Mouse (Mus musculus) forebrain, embryonic 11.5 days (tissue): ENCODE results near the gene Ddx47. TPM values are rescaled to one million over a fixed set of nuclear protein-coding genes. Genes with fewer than 3 reads are reported as not detected.

Experiments
- ATAC-seq: fragments of 200-750 bp; cut with Nextera tagmentation; replicated peaks from 2 replicates; pipeline ENCODE4 v1.8.0; 2017; ENCODE audit warnings: moderate TSS enrichment; ENCODE audit not compliant: low FRiP score
- DNase-seq: peaks from one replicate; pipeline ENCODE4 v3.0.0-alpha.2; 2017; ENCODE audit warnings: low spot score
- H3K27ac ChIP-seq: fragments of 300-500 bp; sonication (generic); 2 replicates; pipeline ENCODE4 v1.5.1; 2014; ENCODE audit warnings: low read depth, low read length
- H3K27me3 ChIP-seq: fragments of 300-500 bp; sonication (generic); 2 replicates; pipeline ENCODE4 v1.6.1; 2014; ENCODE audit warnings: mild to moderate bottlenecking, low read length, mixed read lengths; ENCODE audit not compliant: control insufficient read depth, insufficient read depth
- H3K36me3 ChIP-seq: fragments of 300-500 bp; sonication (generic); 2 replicates; pipeline ENCODE4 v1.6.1; 2014; ENCODE audit warnings: mild to moderate bottlenecking, low read length, moderate library complexity, mixed read lengths; ENCODE audit not compliant: control insufficient read depth, insufficient read depth
- H3K4me1 ChIP-seq: fragments of 300-500 bp; sonication (generic); replicated peaks from 2 replicates; pipeline ENCODE4 v1.6.1; 2014; ENCODE audit warnings: low read length, mixed read lengths; ENCODE audit not compliant: control insufficient read depth, insufficient read depth
- H3K4me2 ChIP-seq: fragments of 300-500 bp; sonication (generic); 2 replicates; pipeline ENCODE4 v1.6.1; 2014; ENCODE audit warnings: low read depth, mild to moderate bottlenecking, low read length, moderate library complexity, mixed read lengths; ENCODE audit not compliant: severe bottlenecking
- H3K4me3 ChIP-seq: fragments of 300-500 bp; sonication (generic); 2 replicates; pipeline ENCODE4 v1.5.1; 2014; ENCODE audit warnings: low read depth, low read length
- H3K9ac ChIP-seq: fragments of 300-500 bp; sonication (generic); 2 replicates; pipeline ENCODE4 v1.6.1; 2014; ENCODE audit warnings: low read length
- H3K9me3 ChIP-seq: fragments of 300-500 bp; sonication (generic); 2 replicates; pipeline ENCODE4 v1.6.1; 2016; ENCODE audit warnings: low read length, mixed read lengths; ENCODE audit not compliant: control insufficient read depth
- WGBS: fragments of 180-500 bp; shearing (Covaris S2); extraction: QIAGEN DNeasy Blood & Tissue Kit; methylation state at CpG from one replicate; pipeline ENCODE4 v1.1.7; 2014; 5-methylcytosine and 5-hydroxymethylcytosine counted together
- polyA plus RNA-seq: library from polyadenylated mRNA; unstranded; fragments of >200 nt; fragmentation: Nextera tagmentation; extraction: Ambion mirVana; gene quantifications from 2 replicates; pipeline ENCODE4 v1.2.1, GENCODE M21; 2014

Gene Ddx47
- polyA plus RNA-seq, 1 experiment from 2014 or later = 105 TPM

- no peaks in the 10 kb centered on the region for H3K9me3 ChIP-seq
- H3K4me1 ChIP-seq = peaks cover 3% of the 10 kb centered on the region; the same call in 1 of the 2 replicates
- no peak overlapping the region for H3K4me3 ChIP-seq
- no peak overlapping the region for H3K27ac ChIP-seq
- WGBS = 69% methylated on average over 6 of the region's 6 CpGs
- H3K4me2 ChIP-seq = no peak overlapping the region
- H3K9ac ChIP-seq = no peak overlapping the region
- ATAC-seq (no peak), DNase-seq (no peak)
- H3K36me3 ChIP-seq = no peaks in the 10 kb centered on the region
- H3K27me3 ChIP-seq = no peaks in the 10 kb centered on the region; the same call in 1 of the 2 replicates
These were observed 34.8 kb upstream of the Ddx47 start for GRCm38 (mm10) chr6:134976628-134977027.

- Histone ChIP-seq H3K4me3 (no peak within 1 kb of the TSS), H3K27ac (no peak within 1 kb of the TSS), H3K36me3 (no peaks in the 10 kb centered on the region), H3K9ac (no peak within 1 kb of the TSS), H3K9me3 (no peaks in the 10 kb centered on the region), H3K4me2 (peak within 1 kb of the TSS; percentile 24; the same call in 1 of the 2 replicates), H3K4me1 (peaks cover 6% of the 10 kb centered on the region; the same call in 1 of the 2 replicates), H3K27me3 (no peaks in the 10 kb centered on the region; the same call in 1 of the 2 replicates)
- ATAC-seq (no peak), DNase-seq (no peak)
- WGBS = 41% methylated on average over 22 of the region's 22 CpGs
These were observed 30.0 kb upstream of the Ddx47 start, which contains the start of gene Apold1 for GRCm38 (mm10) chr6:134981231-134982062. Gene Apold1, plus strand, starts transcription at chr6:134981718.

GRCm38 (mm10) chr6:134983529-134984370 lies 27.7 kb upstream of the Ddx47 start:
- H3K27me3 ChIP-seq = no peaks in the 10 kb centered on the region; the same call in 1 of the 2 replicates
- ATAC-seq (peak; percentile 93), DNase-seq (peak; percentile 96)
- peak overlapping the region; percentile 68 for H3K9ac ChIP-seq
- H3K9me3 ChIP-seq = no peaks in the 10 kb centered on the region
- H3K4me1 ChIP-seq = peaks cover 6% of the 10 kb centered on the region; the same call in 1 of the 2 replicates
- WGBS = 3% methylated on average over 62 of the region's 62 CpGs
- H3K4me3 ChIP-seq = peak overlapping the region; percentile 51
- H3K4me2 ChIP-seq = peak overlapping the region; percentile 91
- H3K27ac ChIP-seq = no peak overlapping the region
- H3K36me3 ChIP-seq = no peaks in the 10 kb centered on the region

- peak; percentile 57 for DNase-seq
- 57% methylated on average over 3 of the region's 3 CpGs for WGBS
- Histone ChIP-seq H3K4me2 (no peak overlapping the region), H3K27ac (no peak overlapping the region), H3K4me3 (no peak overlapping the region), H3K4me1 (peaks cover 6% of the 10 kb centered on the region; the same call in 1 of the 2 replicates), H3K9me3 (no peaks in the 10 kb centered on the region), H3K27me3 (no peaks in the 10 kb centered on the region; the same call in 1 of the 2 replicates), H3K9ac (no peak overlapping the region), H3K36me3 (no peaks in the 10 kb centered on the region)
- ATAC-seq = peak; percentile 20; the same call in 1 of the 2 replicates
These were observed 26.7 kb upstream of the Ddx47 start for GRCm38 (mm10) chr6:134984748-134985147.

DNA sequence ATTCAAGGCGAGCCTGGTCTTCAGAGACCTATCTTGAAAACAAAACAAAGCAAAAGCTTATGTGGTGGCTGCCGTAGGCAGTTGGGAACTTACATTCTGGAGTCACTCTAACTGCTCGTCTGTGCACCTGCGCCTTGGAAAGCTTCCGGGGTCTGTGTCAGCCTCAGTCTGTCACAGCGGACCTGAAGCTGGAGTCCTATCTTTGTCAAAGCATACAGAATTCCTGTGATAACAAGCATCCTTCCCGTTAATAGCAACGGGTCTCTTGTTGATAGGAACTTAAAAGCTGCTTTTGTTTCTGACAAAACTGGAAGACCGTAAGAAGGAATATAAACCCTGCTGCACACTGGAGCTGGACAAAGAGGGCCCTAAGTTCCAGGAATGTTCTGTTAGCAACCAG lies 23.0 kb upstream of the Ddx47 start:
- H3K9ac ChIP-seq = no peak overlapping the region
- DNase-seq (no peak), ATAC-seq (no peak)
- no peaks in the 10 kb centered on the region for H3K27me3 ChIP-seq
- no peaks in the 10 kb centered on the region for H3K9me3 ChIP-seq
- no peak overlapping the region for H3K4me3 ChIP-seq
- no peak overlapping the region for H3K4me2 ChIP-seq
- no peaks in the 10 kb centered on the region for H3K36me3 ChIP-seq
- H3K27ac ChIP-seq = no peak overlapping the region
- WGBS = 85% methylated on average over 9 of the region's 9 CpGs
- peaks cover 3% of the 10 kb centered on the region; the same call in 1 of the 2 replicates for H3K4me1 ChIP-seq

GRCm38 (mm10) chr6:134990674-134991073 lies 20.7 kb upstream of the Ddx47 start:
- 92% methylated on average over 6 of the region's 6 CpGs for WGBS
- no peak overlapping the region for H3K9ac ChIP-seq
- no peaks in the 10 kb centered on the region for H3K4me1 ChIP-seq
- H3K4me3 ChIP-seq = no peak overlapping the region
- DNase-seq (no peak), ATAC-seq (no peak)
- H3K4me2 ChIP-seq = no peak overlapping the region
- no peaks in the 10 kb centered on the region for H3K27me3 ChIP-seq
- H3K9me3 ChIP-seq = no peaks in the 10 kb centered on the region
- H3K36me3 ChIP-seq = no peaks in the 10 kb centered on the region
- H3K27ac ChIP-seq = no peak overlapping the region

DNA sequence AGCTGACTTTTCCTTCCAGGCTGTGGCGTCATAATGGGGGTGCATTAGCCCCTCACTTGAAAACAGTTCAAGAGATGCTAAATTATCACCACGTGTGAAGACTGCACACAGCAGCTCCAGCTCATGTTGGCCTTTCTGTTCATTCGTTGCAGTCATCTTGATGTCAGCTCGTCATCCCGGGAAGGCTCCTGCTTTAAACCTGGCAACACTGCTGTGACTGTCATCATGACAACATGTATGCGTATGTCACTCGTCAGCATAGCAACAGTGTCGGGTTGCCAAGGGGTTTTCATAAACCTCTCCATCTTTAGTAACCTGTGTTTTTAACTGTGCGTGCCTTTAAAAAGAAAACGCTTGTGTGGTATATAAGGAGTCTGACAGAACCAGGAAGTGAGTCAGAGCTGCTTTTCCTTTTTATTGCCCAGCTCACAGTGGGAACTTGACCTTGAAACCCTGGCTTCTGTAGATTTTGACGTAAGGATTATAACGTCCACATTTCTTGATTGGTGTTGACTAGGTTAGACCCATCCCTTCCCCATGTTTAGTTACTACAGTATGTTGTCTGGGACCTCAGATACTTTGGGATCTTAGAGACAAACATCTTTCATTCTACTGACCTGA lies 17.3 kb upstream of the Ddx47 start:
- H3K9ac ChIP-seq = no peak overlapping the region
- 84% methylated on average over 12 of the region's 12 CpGs for WGBS
- ATAC-seq = no peak

DNA sequence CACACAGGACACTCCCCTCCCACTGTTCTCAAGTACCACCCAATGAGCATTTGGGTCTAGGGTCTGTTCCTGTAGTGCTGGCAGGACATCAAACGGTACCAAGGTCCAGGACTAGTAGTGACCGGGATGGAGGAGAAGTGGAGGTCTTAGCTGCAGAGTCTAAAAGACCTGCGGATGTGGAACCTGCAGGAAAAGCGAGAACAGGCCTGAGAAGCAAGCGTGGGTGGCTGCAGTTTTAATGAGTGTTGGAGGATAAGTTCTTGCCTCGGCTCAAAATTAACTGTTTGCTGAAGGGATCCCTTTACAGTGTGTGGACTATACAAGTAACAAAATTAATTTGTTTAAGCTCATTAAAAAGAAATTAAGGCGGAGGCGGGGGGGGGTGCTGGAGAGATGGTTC lies 16.4 kb upstream of the Ddx47 start:
- DNase-seq = no peak
- Histone ChIP-seq H3K9ac (no peak overlapping the region), H3K27ac (no peak overlapping the region), H3K27me3 (no peaks in the 10 kb centered on the region), H3K4me2 (no peak overlapping the region), H3K4me1 (no peaks in the 10 kb centered on the region; the same call in 1 of the 2 replicates), H3K4me3 (no peak overlapping the region), H3K36me3 (no peaks in the 10 kb centered on the region), H3K9me3 (no peaks in the 10 kb centered on the region)
- ATAC-seq = no peak
- 85% methylated on average over 8 of the region's 8 CpGs for WGBS

More for the DNA sequence above, 17.3 kb upstream of the Ddx47 start:
- no peak overlapping the region for H3K4me2 ChIP-seq
- H3K36me3 ChIP-seq = no peaks in the 10 kb centered on the region
- H3K27me3 ChIP-seq = no peaks in the 10 kb centered on the region
- H3K9me3 ChIP-seq = no peaks in the 10 kb centered on the region
- no peak for DNase-seq
- H3K4me3 ChIP-seq = no peak overlapping the region
- no peak overlapping the region for H3K27ac ChIP-seq
- no peaks in the 10 kb centered on the region for H3K4me1 ChIP-seq
